Mouse (Mus musculus) heart, embryonic 15.5 days (tissue): ENCODE data around the gene Tesk2. TPM values are rescaled to one million over a fixed set of nuclear protein-coding genes. Genes with fewer than 3 reads are reported as not detected.
"Not testable (repeated sequence)": the region's sequence is repeated elsewhere in the genome, so short reads cannot be mapped to it uniquely, and the experiment has no call there.

Experiments
- ATAC-seq: fragments of 200-750 bp; cut with Nextera tagmentation; replicated peaks from 2 replicates; pipeline ENCODE4 v1.8.0; 2017; ENCODE audit warnings: low read depth, moderate TSS enrichment; ENCODE audit not compliant: insufficient number of reproducible peaks, insufficient read depth, low FRiP score
- H3K27ac ChIP-seq: fragments of 300-500 bp; sonication (generic); 2 replicates; pipeline ENCODE4 v1.5.1; 2015; ENCODE audit warnings: mild to moderate bottlenecking, inconsistent platforms
- H3K27me3 ChIP-seq: fragments of 300-500 bp; sonication (generic); 2 replicates; pipeline ENCODE4 v1.6.1; 2015; ENCODE audit warnings: inconsistent platforms
- H3K36me3 ChIP-seq: fragments of 300-500 bp; sonication (generic); 2 replicates; pipeline ENCODE4 v1.6.1; 2015; ENCODE audit warnings: mild to moderate bottlenecking, inconsistent platforms
- H3K4me1 ChIP-seq: fragments of 300-500 bp; sonication (generic); replicated peaks from 2 replicates; pipeline ENCODE4 v1.6.1; 2015; ENCODE audit warnings: inconsistent platforms
- H3K4me2 ChIP-seq: fragments of 300-500 bp; sonication (generic); 2 replicates; pipeline ENCODE4 v1.6.1; 2015; ENCODE audit warnings: inconsistent platforms, mild to moderate bottlenecking, moderate library complexity
- H3K4me3 ChIP-seq: fragments of 300-500 bp; sonication (generic); 2 replicates; pipeline ENCODE4 v1.5.1; 2015; ENCODE audit warnings: mild to moderate bottlenecking, inconsistent platforms
- H3K9ac ChIP-seq: fragments of 300-500 bp; sonication (generic); 2 replicates; pipeline ENCODE4 v1.6.1; 2015; ENCODE audit warnings: mild to moderate bottlenecking, inconsistent platforms
- H3K9me3 ChIP-seq: fragments of 300-500 bp; sonication (generic); replicated peaks from 2 replicates; pipeline ENCODE4 v1.6.1; 2016; ENCODE audit warnings: inconsistent platforms
- WGBS: fragments of 180-500 bp; shearing (Covaris S2); methylation state at CpG from one replicate; pipeline ENCODE4 v1.1.7; 2015; ENCODE audit warnings: mixed read lengths; 5-methylcytosine and 5-hydroxymethylcytosine counted together
- polyA plus RNA-seq: library from polyadenylated mRNA; unstranded; fragments of >200 nt; fragmentation: Nextera tagmentation; extraction: Ambion mirVana; gene quantifications from 2 replicates; pipeline ENCODE4 v1.2.1, GENCODE M21; 2015

Gene Tesk2
- polyA plus RNA-seq, result 3.0 and 3.1 TPM in 2 replicates

GRCm38 (mm10) chr4:116720343-116721097 lies at the start of gene Tesk2:
Tesk2 (plus strand) TSS chr4:116720948.
- Histone ChIP-seq H3K4me3 (peak within 1 kb of the TSS; percentile 97), H3K27me3 (no peaks in the 10 kb centered on the region)

GRCm38 (mm10) chr4:116672785-116673184 lies 48.0 kb upstream of the Tesk2 start:
- WGBS, result 51% methylated on average over 2 of the region's 2 CpGs
- Histone ChIP-seq H3K4me1 (no peaks in the 10 kb centered on the region; the same call in 1 of the 2 replicates), H3K27ac (no peak overlapping the region), H3K4me3 (no peak overlapping the region), H3K36me3 (no peaks in the 10 kb centered on the region), H3K27me3 (no peaks in the 10 kb centered on the region), H3K4me2 (no peak overlapping the region), H3K9ac (no peak overlapping the region), H3K9me3 (no peaks in the 10 kb centered on the region)
- no peak for ATAC-seq

More at GRCm38 (mm10) chr4:116720343-116721097, at the start of gene Tesk2:
- ATAC-seq, result peak; percentile 98
- Histone ChIP-seq H3K9ac (peak within 1 kb of the TSS; percentile 93), H3K4me2 (peak within 1 kb of the TSS; percentile 93), H3K4me1 (peaks cover 16% of the 10 kb centered on the region), H3K9me3 (no peaks in the 10 kb centered on the region), H3K27ac (peak within 1 kb of the TSS; percentile 87), H3K36me3 (0 out of 2 replicates have a peak, but pooled peaks cover 2% of the 10 kb centered on the region)
- under 1% methylated on average over 34 of the region's 34 CpGs for WGBS

- not testable (repeated sequence) for ATAC-seq
Observed at GRCm38 (mm10) chr4:116674761-116675160, 46.0 kb upstream of the Tesk2 start.

GRCm38 (mm10) chr4:116676027-116676426 lies 44.7 kb upstream of the Tesk2 start:
- no peak for ATAC-seq
- Histone ChIP-seq H3K4me2 (no peak overlapping the region), H3K9me3 (no peaks in the 10 kb centered on the region), H3K4me1 (no peaks in the 10 kb centered on the region; the same call in 1 of the 2 replicates), H3K36me3 (no peaks in the 10 kb centered on the region), H3K27me3 (no peaks in the 10 kb centered on the region), H3K27ac (no peak overlapping the region), H3K4me3 (no peak overlapping the region), H3K9ac (no peak overlapping the region)
- 81% methylated on average over 3 of the region's 3 CpGs for WGBS

More at GRCm38 (mm10) chr4:116674761-116675160, 46.0 kb upstream of the Tesk2 start:
- H3K9me3 ChIP-seq, H3K4me1 ChIP-seq, H3K9ac ChIP-seq, H3K27ac ChIP-seq, H3K36me3 ChIP-seq, H3K4me2 ChIP-seq, H3K27me3 ChIP-seq, H3K4me3 ChIP-seq: not testable (repeated sequence)
- 87% methylated on average over 6 of the region's 6 CpGs for WGBS

GRCm38 (mm10) chr4:116677808-116678207 lies 42.9 kb upstream of the Tesk2 start:
- whole genome bisulfite sequencing, result 74% methylated on average over 1 of the region's 1 CpGs
- no peak for ATAC-seq
- no peaks in the 10 kb centered on the region; the same call in 1 of the 2 replicates for H3K4me1 ChIP-seq
- H3K36me3 ChIP-seq, result no peaks in the 10 kb centered on the region
- no peaks in the 10 kb centered on the region for H3K27me3 ChIP-seq
- H3K4me3 ChIP-seq, result no peak overlapping the region
- no peak overlapping the region for H3K4me2 ChIP-seq
- H3K27ac ChIP-seq, result no peak overlapping the region
- H3K9me3 ChIP-seq, result no peaks in the 10 kb centered on the region
- H3K9ac ChIP-seq, result no peak overlapping the region

GRCm38 (mm10) chr4:116679141-116679540 lies 41.6 kb upstream of the Tesk2 start:
- no peak for ATAC-seq
- 45% methylated on average over 5 of the region's 5 CpGs for WGBS
- H3K4me1 ChIP-seq, result no peaks in the 10 kb centered on the region

GRCm38 (mm10) chr4:116680521-116680920 lies 40.2 kb upstream of the Tesk2 start:
- not testable (repeated sequence) for ATAC-seq
- 87% methylated on average over 4 of the region's 4 CpGs for WGBS

More at GRCm38 (mm10) chr4:116679141-116679540, 41.6 kb upstream of the Tesk2 start:
- Histone ChIP-seq H3K4me3 (no peak overlapping the region), H3K9ac (no peak overlapping the region), H3K36me3 (no peaks in the 10 kb centered on the region), H3K27ac (no peak overlapping the region), H3K4me2 (no peak overlapping the region), H3K27me3 (no peaks in the 10 kb centered on the region), H3K9me3 (no peaks in the 10 kb centered on the region)

GRCm38 (mm10) chr4:116683957-116684356 lies 36.8 kb upstream of the Tesk2 start:
- peaks cover 19% of the 10 kb centered on the region for H3K4me1 ChIP-seq
- no peaks in the 10 kb centered on the region for H3K9me3 ChIP-seq
- H3K36me3 ChIP-seq, result peaks cover 13% of the 10 kb centered on the region; the same call in 1 of the 2 replicates
- no peak overlapping the region for H3K9ac ChIP-seq
- H3K4me3 ChIP-seq, result no peak overlapping the region
- H3K27ac ChIP-seq, result no peak overlapping the region
- H3K27me3 ChIP-seq, result no peaks in the 10 kb centered on the region
- ATAC-seq, result no peak
- H3K4me2 ChIP-seq, result no peak overlapping the region
- WGBS, result 73% methylated on average over 4 of the region's 4 CpGs

More at GRCm38 (mm10) chr4:116680521-116680920, 40.2 kb upstream of the Tesk2 start:
- not testable (repeated sequence) for H3K4me3 ChIP-seq, H3K4me2 ChIP-seq, H3K9ac ChIP-seq, H3K4me1 ChIP-seq, H3K27me3 ChIP-seq, H3K9me3 ChIP-seq, H3K36me3 ChIP-seq, H3K27ac ChIP-seq

- peak overlapping the region; percentile 76 for H3K4me2 ChIP-seq
- 0 out of 2 replicates have a peak overlapping the region, but pooled peaks have one; percentile 90 for H3K9ac ChIP-seq
- WGBS, result 72% methylated on average over 2 of the region's 2 CpGs
- H3K4me1 ChIP-seq, result peaks cover 22% of the 10 kb centered on the region
- H3K9me3 ChIP-seq, result no peaks in the 10 kb centered on the region
- ATAC-seq, result no peak
- H3K4me3 ChIP-seq, result peak overlapping the region; percentile 86
- H3K27me3 ChIP-seq, result no peaks in the 10 kb centered on the region
- H3K27ac ChIP-seq, result peak overlapping the region; percentile 99
- peaks cover 20% of the 10 kb centered on the region for H3K36me3 ChIP-seq
Observed at GRCm38 (mm10) chr4:116684665-116685064, 36.1 kb upstream of the Tesk2 start.

- Histone ChIP-seq H3K27ac (peak within 1 kb of the TSS; percentile 99), H3K4me3 (peak within 1 kb of the TSS; percentile 86), H3K4me2 (peak within 1 kb of the TSS; percentile 76), H3K4me1 (peaks cover 22% of the 10 kb centered on the region), H3K27me3 (no peaks in the 10 kb centered on the region), H3K9ac (peak within 1 kb of the TSS; percentile 90), H3K36me3 (peaks cover 27% of the 10 kb centered on the region), H3K9me3 (no peaks in the 10 kb centered on the region)
- peak; percentile 95 for ATAC-seq
- WGBS, result under 1% methylated on average over 56 of the region's 56 CpGs
Observed at GRCm38 (mm10) chr4:116685402-116686061, 35.2 kb upstream of the Tesk2 start, which contains the start of gene Prdx1. Prdx1 (plus strand) TSS chr4:116685544.

GRCm38 (mm10) chr4:116687041-116687440 lies 33.7 kb upstream of the Tesk2 start:
- H3K36me3 ChIP-seq, result peaks cover 38% of the 10 kb centered on the region
- 32% methylated on average over 1 of the region's 1 CpGs for WGBS
- H3K27ac ChIP-seq, result no peak overlapping the region
- H3K4me1 ChIP-seq, result peaks cover 22% of the 10 kb centered on the region
- no peaks in the 10 kb centered on the region for H3K9me3 ChIP-seq
- H3K4me2 ChIP-seq, result peak overlapping the region; percentile 76
- H3K4me3 ChIP-seq, result peak overlapping the region; percentile 86
- no peak for ATAC-seq
- peak overlapping the region; percentile 90 for H3K9ac ChIP-seq
- H3K27me3 ChIP-seq, result no peaks in the 10 kb centered on the region
